Mouse (Mus musculus) cerebellum, adult 9-10 months (tissue): ENCODE results near the gene Nxf7.
"Not testable (repeated sequence)": the region's sequence is repeated elsewhere in the genome, so short reads cannot be mapped to it uniquely, and the experiment has no call there.

Source experiments
- DNase-seq: peaks from one replicate; pipeline ENCODE4 v3.0.0; 2022

Gene Nxf7

DNA sequence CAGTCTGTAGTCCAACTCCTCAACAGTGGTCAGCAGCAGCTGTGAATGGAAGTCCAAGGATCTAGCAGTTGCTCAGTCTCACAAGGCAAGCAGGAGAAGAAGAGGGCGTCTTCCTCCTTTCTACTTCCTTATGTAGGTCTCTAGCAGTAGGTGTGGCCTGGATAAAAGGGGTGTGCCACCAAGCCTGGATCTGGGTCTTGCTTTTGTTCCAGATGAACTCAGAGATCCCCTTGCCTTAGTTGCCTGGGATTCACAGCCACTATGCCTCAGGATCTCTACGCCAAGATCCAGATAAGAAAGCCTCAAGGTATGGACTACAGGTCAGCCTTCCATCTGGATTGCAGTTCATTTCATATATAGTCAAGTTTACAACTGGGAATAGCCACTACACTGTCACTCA lies at the start of gene Nxf7:
Nxf7 (minus strand) TSS at position 101 of the 400 bp plus-strand sequence.
- DNase-seq: no peak

DNA sequence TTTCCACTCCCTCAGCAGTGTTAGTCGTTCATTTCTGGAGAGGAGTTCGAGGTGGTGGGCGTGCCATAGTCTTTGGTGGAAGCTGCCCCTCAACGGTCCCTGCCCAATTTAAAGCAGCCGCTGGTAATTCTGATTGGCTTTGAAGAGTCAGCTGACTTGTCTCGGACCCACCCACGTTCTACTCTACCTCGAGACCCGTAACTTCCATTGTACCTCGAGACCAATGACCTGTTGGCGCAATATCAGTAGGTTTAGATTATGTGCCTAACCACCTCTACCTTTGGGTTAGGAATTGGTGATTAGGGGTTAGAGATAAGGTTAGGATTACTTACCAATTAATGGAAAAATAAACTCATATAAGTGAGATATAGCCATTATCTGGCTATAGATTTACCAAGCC lies 29.0 kb upstream of the Nxf7 start, which contains the start of gene Prame:
Prame (minus strand) TSS at position 101 of the 400 bp plus-strand sequence.
- no peak for DNase-seq

DNA sequence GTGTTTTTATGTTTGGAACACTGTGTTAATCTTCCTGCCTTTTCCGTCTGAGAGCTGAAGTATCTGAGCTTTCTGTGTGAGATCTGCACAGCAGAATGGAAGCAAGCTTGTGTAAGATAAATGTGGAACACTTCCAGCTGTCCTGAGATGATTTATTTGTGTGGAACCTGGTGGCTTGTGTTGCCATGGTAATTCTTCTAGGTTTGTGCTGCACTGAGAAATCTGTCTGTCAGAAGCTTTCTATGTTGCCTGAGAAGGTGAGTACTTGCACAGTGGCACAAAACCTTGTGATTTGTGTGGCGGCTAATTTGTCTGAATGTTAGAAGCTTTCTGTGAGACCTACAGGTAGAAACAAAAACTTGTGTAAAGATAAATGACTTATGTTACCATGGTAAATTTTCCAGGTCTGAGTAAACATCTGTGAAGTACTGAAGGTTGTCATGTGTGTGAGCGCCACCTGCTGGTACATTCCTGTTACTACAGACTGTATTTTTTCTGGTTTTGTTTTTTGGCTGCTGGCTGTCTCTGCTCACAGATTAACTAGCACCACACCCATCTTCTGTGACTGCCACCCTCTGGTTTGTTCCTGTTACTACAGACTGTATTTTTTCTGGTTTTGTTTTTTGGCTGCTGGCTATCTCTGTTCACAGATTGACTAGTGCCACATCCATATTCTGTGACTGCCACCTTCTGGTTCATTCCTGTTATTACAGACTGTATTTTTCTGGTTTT lies 2.9 kb upstream of the Nxf7 start:
- peak; percentile 54 for DNase-seq

DNA sequence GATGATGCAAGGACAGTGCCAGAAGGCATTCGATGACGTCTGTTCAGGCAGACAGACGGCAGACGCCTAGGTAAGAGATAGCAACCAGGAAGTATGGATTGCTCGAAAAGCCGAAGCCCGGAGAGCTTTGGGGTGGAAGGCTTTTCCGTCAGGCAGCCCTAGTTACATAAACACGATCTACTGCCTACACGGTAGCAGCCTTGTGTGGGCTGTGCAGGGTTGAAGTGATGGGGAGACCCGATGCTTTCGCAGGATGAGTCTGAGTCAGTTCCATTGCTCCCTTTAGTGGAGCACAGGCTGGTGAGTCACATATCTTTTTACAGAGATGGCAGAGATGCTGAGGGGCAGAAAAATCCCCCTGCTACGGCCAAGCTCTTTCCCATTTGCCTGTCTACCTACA lies 481 bp downstream of the Nxf7 start:
- no peak for DNase-seq

DNA sequence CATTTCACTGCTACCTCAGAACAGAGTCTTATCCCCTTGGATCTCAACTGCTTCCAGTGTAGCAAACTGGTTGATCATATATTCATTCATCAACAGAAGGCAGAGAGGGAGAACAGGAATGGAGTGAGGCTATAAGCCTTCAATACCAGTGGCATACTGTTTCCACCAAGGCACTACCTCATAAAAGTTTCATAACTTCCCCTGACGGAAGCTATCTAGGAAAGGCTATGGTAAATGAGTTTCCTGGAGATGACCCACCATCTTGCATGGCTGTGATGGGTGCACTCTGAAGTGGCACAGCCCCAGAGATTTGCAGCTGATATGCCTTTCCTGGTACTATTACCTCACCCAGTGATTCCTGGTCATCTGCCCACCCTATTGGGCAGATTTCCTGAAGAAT lies 22.2 kb downstream of the Nxf7 start:
- no peak for DNase-seq

DNA sequence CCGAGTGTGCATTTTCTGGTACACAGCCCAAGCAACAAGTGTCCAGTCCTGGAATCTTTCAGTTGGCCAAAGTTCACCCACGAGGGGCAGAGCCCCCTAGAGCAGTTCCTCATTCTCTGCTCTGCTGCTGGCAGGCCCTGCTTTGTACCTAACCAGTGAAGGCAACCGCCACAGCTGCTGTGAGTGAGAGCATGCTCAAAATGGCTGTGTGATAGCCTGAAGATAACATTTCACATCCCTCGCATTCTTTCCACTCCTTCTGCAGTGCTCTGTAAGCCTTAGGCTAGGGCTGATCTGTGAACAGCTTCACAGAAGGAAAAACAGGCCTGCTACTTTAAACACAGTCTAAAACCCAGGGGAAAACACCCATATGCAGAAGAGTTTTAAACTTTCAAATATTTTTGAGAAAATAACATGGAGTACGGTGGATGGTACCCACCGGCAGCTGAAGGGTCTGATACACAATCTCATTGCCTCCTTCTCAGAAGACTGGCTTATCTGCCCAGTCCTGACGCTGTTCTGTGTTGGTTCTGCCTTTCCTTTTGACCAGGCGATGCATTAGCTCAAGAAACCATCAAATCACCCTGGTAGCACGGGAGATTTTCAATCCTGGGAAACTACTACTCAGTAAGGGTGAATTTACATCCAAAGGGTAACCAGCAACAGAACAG lies 23.5 kb downstream of the Nxf7 start:
- not testable (repeated sequence) for DNase-seq

DNA sequence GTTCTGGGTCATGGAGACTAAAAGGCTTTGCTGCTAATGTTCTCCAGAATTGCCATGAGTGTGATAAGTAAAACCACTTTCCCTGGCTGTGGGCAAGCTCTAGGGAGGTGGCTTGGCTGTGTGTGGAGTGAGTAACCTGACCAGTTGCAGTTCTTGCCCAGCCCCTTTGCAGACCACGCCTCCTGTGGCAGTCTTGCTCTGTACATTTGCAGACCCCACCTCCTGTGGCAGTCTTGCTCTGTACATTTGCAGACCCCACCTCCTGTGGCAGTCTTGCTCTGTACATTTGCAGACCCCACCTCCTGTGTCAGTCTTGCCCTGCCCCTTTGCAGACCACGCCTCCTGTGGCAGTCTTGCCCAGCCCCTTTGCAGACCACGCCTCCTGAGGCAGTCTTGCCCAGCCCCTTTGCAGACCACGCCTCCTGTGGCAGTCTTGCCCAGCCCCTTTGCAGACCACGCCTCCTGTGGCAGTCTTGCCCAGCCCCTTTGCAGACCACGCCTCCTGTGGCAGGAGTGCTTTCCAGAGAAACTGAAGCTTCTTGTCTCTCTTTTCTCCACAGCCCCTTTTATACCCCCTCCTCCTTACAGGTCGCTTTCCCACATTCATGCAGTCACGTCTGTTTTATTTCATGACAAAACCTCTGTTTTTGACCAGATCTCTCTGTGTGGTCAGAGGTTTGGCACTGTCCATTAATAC lies 24.2 kb downstream of the Nxf7 start:
- DNase-seq: not testable (repeated sequence)

DNA sequence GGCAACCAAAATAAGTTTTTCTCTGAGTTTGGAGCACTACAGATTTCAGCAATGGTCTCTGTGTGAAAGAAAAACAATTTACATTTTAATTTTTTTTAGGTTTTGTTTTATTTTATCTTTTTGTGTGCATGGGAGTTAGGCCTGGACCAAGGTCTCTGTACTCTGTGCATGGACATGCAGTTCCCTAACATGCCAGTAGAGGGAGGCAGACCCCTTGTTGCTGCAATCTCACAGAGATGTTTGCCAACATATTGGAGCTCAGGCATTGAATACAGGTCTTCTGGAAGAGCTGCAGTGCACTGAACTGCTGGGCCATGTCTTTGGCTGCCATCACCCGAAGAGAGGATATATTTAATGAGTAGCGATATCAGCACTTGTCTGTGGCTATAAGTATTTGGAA lies 29.1 kb downstream of the Nxf7 start:
- peak; percentile 41 for DNase-seq

DNA sequence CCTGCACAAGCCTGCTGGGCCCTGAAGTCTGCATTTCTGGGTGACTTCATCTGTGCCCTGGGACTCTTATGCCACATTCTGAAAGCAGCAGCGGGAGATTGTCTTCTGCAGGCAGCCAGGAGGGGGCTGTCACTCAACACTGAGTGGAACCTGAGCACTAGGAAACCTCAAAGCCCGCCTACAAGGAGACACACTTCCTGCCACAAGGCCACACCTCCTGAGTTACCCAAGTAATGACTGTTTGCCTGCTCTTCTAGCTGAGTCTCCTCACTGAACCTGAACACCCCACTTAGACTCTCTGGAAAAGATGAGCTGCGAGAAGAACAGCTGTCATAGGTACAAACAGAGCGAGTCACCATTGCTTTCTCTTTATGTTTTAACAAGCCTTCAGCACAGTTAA lies 33.6 kb downstream of the Nxf7 start:
- DNase-seq: not testable (repeated sequence)

DNA sequence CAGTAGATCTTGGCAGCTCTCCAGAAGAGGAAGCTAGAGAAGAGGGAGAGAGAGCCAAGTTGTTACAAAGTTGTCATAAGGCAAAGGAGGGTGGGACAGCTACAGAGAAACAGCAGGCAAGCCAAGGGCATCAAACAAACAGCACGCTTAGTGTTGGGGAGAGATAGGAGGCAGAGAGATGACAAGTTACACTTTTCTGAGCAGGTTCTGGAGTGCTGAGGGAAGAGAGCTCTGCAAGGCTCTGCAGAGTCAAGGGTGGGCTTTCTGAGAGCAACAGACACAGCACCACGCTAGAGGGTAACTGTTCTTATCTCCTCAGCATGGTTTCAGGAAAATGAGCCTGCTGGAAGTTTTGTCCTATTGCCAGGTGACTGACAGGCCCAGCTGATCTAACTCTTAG lies 35.7 kb downstream of the Nxf7 start:
- no peak for DNase-seq

DNA sequence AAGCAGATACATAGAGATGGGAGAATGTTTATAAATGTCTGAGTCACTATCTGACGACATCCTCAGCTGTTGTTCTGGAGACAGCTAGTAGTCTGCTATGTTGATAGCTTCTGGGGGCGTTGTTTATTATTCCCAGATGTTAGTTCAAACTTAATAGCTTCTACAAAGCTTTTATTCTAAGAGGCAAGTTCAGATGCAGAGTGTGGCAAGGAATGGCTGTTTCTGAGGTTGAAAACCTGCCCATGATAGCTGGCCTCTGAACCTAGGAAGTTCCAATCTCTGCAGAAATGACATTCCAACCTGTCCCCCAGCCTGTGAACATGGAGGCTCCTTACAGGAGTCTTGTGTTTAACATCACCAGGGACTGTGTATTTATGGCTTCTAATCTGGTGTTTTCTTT lies 36.9 kb downstream of the Nxf7 start:
- DNase-seq: not testable (repeated sequence)

DNA sequence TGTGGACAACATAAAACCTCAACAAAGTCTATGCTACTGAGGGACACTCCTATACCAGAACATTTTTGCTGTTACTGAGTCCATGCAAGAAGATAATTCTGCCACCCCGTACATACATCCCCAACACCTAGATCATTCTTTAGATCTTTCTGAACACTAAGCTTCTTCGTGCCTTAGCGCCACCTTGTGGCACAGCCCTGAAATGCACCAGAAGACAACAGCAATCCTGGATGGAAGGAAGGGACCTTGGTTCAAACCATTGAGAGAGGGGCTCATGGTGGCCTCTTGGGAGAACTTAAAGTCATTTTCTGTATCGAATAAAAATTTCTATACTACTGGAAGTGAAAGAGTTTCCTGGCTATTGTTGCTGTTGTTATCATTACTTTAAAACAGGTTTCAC lies 37.6 kb downstream of the Nxf7 start:
- DNase-seq: peak; percentile 13

DNA sequence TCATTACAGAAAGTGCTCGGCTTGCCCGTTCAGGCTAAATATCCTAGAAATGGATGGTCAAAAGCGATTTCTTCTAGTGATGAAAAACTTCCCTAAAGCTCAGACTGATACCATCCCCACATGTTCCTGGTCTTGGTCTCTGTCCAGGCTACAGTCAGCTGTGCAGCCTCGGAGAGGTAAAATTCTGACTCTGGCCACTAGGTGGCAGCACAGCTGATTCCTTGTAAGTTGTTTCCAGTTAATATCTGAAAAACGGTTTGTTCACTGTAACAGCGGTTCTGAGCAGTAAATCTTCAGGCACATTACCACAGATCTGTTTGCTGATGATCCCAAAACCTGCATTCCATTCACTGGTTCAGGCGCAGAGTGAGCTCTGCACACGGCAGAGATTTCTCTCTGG lies 38.9 kb downstream of the Nxf7 start:
- peak; percentile 39 for DNase-seq
